Mouse (Mus musculus) kidney, embryonic 15.5 days (tissue): Measurements from ENCODE around the gene Il10rb. TPM values are rescaled to one million over a fixed set of nuclear protein-coding genes. Genes with fewer than 3 reads are reported as not detected.

Experiments
- polyA plus RNA-seq: library from polyadenylated mRNA; unstranded; fragments of >200 nt; fragmentation: Nextera tagmentation; extraction: Ambion mirVana; gene quantifications from 2 replicates; pipeline ENCODE4 v1.2.1, GENCODE M21; 2015

The Il10rb gene
- polyA plus RNA-seq, 1 experiment from 2014 or later = 31.0 TPM

Other genes starting within 250 kb of the Il10rb start
- gene Olig2, start 180.7 kb upstream of the Il10rb start, polyA plus RNA-seq = not detected in 2 replicates
- 0.09 and 0.12 TPM in 2 replicates for gene Olig1, start 136.4 kb upstream of the Il10rb start, polyA plus RNA-seq
- 50.5 and 51.8 TPM in 2 replicates for gene Ifnar2, start 33.4 kb upstream of the Il10rb start, polyA plus RNA-seq
- not detected in 2 replicates for gene Gm21970, start 14.4 kb upstream of the Il10rb start, polyA plus RNA-seq
- gene Ifnar1, start 79.1 kb downstream of the Il10rb start, polyA plus RNA-seq = 58.5 and 62.2 TPM in 2 replicates
- 52.0 and 55.9 TPM in 2 replicates for gene Ifngr2, start 140.9 kb downstream of the Il10rb start, polyA plus RNA-seq
- 35.6 and 35.8 TPM in 2 replicates for gene Tmem50b, start 191.6 kb downstream of the Il10rb start, polyA plus RNA-seq
- 3.0 and 3.8 TPM in 2 replicates for gene Dnajc28, start 212.9 kb downstream of the Il10rb start, polyA plus RNA-seq
- gene Gart, start 240.8 kb downstream of the Il10rb start, polyA plus RNA-seq = 128 and 132 TPM in 2 replicates
- 117 and 118 TPM in 2 replicates for gene Son, start 241.3 kb downstream of the Il10rb start, polyA plus RNA-seq